Mouse (Mus musculus) hindbrain, embryonic 15.5 days (tissue): Measurements from ENCODE around the gene Doc2a. TPM values are rescaled to one million over a fixed set of nuclear protein-coding genes. Genes with fewer than 3 reads are reported as not detected.

Source experiments
- ATAC-seq: fragments of 200-750 bp; cut with Nextera tagmentation; 2 replicates; pipeline ENCODE4 v1.8.0; 2017; ENCODE audit warnings: low read depth, moderate number of reproducible peaks, moderate TSS enrichment; ENCODE audit not compliant: low FRiP score
- H3K27ac ChIP-seq: fragments of 300-500 bp; sonication (generic); replicated peaks from 2 replicates; pipeline ENCODE4 v1.5.1; 2015; ENCODE audit warnings: mild to moderate bottlenecking, inconsistent platforms
- H3K27me3 ChIP-seq: fragments of 300-500 bp; sonication (generic); 2 replicates; pipeline ENCODE4 v1.6.1; 2015; ENCODE audit warnings: control low read depth, inconsistent platforms
- H3K36me3 ChIP-seq: fragments of 300-500 bp; sonication (generic); 2 replicates; pipeline ENCODE4 v1.6.1; 2015; ENCODE audit warnings: control low read depth, inconsistent platforms
- H3K4me1 ChIP-seq: fragments of 300-500 bp; sonication (generic); replicated peaks from 2 replicates; pipeline ENCODE4 v1.6.1; 2015; ENCODE audit warnings: control low read depth, inconsistent platforms
- H3K4me2 ChIP-seq: fragments of 300-500 bp; sonication (generic); 2 replicates; pipeline ENCODE4 v1.6.1; 2015; ENCODE audit warnings: moderate library complexity, mild to moderate bottlenecking, inconsistent platforms
- H3K4me3 ChIP-seq: fragments of 300-500 bp; sonication (generic); 2 replicates; pipeline ENCODE4 v1.5.1; 2015; ENCODE audit warnings: mild to moderate bottlenecking, inconsistent platforms
- H3K9ac ChIP-seq: fragments of 300-500 bp; sonication (generic); 2 replicates; pipeline ENCODE4 v1.6.1; 2015; ENCODE audit warnings: inconsistent platforms
- H3K9me3 ChIP-seq: fragments of 300-500 bp; sonication (generic); 2 replicates; pipeline ENCODE4 v1.6.1; 2016; ENCODE audit warnings: control low read depth, inconsistent platforms
- WGBS: fragments of 180-500 bp; shearing (Covaris S2); methylation state at CpG from one replicate; pipeline ENCODE4 v1.1.7; 2015; 5-methylcytosine and 5-hydroxymethylcytosine counted together
- polyA plus RNA-seq: library from polyadenylated mRNA; unstranded; fragments of >200 nt; fragmentation: Nextera tagmentation; extraction: Ambion mirVana; gene quantifications from 2 replicates; pipeline ENCODE4 v1.2.1, GENCODE M21; 2015

The Doc2a gene
- polyA plus RNA-seq, 1 experiment from 2014 or later, result 28.8 TPM

DNA sequence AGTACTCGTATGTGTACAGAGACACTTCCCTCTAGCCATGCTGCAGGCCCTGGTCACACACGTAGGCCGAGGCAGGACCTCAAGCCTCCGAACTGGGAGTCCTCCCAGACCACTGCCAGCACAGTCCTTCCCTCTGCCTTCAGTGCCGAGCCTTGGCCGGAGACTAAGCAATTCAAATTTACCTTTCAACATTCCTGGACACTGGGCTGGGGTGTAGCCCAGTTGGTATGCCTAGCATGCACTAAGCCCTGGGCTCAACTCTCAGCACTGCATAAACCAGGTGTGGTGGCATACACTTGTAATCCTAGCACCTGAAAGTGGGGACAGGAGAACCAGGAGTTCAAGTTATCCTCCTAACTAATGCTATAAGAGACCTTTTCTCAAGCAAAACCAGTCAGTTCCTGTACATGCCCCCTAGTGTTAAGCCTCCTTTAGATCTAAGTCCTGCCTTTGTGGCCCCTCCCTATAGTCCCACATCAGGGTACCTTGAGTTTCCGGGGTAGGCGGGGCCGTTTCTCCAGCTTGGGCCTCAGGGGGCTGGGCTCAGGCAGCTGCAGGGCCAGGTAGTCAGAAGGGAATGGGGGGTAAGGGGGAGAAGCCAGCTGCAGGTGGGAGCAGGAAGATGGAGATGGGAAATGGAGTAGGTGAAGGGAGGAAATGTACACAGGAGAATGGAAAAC lies 9.7 kb downstream of the Doc2a start:
- Histone ChIP-seq H3K9ac (no peak overlapping the region), H3K27ac (no peak overlapping the region), H3K36me3 (peaks cover 41% of the 10 kb centered on the region), H3K4me2 (no peak overlapping the region), H3K4me1 (peaks cover 10% of the 10 kb centered on the region), H3K9me3 (no peaks in the 10 kb centered on the region), H3K4me3 (no peak overlapping the region), H3K27me3 (no peaks in the 10 kb centered on the region)
- ATAC-seq, result no peak
- 80% methylated on average over 9 of the region's 9 CpGs for WGBS

GRCm38 (mm10) chr7:126860987-126861386 lies 13.8 kb downstream of the Doc2a start:
- peaks cover 29% of the 10 kb centered on the region for H3K36me3 ChIP-seq
- WGBS, result 70% methylated on average over 5 of the region's 5 CpGs
- H3K27me3 ChIP-seq, result no peaks in the 10 kb centered on the region
- H3K9ac ChIP-seq, result peak overlapping the region; percentile 58
- no peaks in the 10 kb centered on the region for H3K9me3 ChIP-seq
- H3K27ac ChIP-seq, result 0 out of 2 replicates have a peak overlapping the region, but pooled peaks have one; percentile 91
- peaks cover 30% of the 10 kb centered on the region for H3K4me1 ChIP-seq
- peak overlapping the region; percentile 81 for H3K4me3 ChIP-seq
- ATAC-seq, result no peak
- peak overlapping the region; percentile 86 for H3K4me2 ChIP-seq

DNA sequence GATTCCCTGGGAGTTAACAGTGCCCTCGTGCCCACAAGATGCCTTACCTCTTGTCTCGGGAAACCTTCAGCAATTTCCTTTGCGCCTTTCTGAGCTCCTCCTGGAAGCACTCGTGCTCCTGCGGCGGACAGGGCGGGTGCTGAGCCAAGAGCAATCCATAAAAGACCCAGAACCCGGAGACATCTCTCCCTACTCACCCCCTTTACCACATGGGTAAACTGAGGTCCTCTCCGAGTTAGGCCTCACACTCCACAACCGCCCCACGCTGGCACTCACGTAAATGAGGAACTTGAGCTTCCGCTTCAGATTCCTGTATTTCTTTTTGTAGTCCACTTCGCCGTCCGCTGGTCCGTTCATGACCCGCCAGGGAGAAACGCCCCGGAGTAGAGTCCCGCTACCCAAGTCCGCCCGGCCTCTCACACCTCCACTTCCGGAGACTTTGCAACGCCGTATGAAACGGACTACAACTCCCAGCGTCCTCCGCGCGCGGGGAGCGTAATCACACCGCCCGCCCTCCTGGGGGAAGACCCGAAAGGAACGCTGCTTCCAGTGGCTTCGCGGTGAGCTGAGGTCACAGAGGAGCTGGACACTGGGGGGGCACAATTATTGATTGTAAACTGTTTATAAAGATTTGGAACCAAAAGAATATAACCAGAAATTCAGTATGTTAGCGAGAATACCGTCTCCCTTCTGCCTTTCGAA lies 14.4 kb downstream of the Doc2a start, which contains the start of gene Hirip3:
TSS of gene Hirip3 (plus strand) at position 544 of the 702 bp plus-strand sequence.
- H3K27ac ChIP-seq, result peak within 1 kb of the TSS; percentile 91
- no peaks in the 10 kb centered on the region for H3K27me3 ChIP-seq
- peak within 1 kb of the TSS; percentile 58 for H3K9ac ChIP-seq
- no peaks in the 10 kb centered on the region for H3K9me3 ChIP-seq
- peaks cover 30% of the 10 kb centered on the region for H3K4me1 ChIP-seq
- peak; percentile 86 for ATAC-seq
- peak within 1 kb of the TSS; percentile 86 for H3K4me2 ChIP-seq
- peaks cover 34% of the 10 kb centered on the region for H3K36me3 ChIP-seq
- 3% methylated on average over 42 of the region's 42 CpGs for WGBS
- peak within 1 kb of the TSS; percentile 81 for H3K4me3 ChIP-seq

DNA sequence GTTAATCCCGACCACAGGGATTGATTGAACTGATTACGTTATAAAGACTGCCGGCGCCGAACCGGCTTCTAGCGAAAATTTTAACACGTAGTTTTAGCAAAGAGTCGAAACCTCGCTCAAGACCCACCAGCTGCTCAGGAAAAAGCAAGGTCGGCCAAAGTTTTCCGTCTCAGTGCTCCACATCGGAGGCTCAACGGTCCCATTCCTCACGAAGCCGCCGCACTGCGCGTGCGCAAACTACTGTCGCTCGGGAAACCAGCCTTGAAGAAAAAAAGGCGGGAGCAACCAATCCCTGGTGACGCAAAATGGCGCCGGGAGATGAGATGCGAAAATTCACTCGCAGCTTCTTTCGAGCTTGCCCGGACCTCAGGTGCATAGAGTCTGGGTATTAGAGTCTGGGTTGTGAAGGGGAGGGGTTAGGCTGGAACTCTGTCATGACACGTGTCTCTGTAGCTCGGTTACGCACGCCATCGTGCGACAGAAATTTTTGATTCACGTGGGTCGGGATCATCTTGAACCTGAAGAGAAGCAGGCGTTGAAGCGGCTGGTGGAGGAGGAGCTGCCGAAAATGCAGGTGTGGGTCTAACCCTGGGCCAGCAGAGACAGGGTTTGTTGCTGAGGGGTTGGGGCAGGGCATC lies 15.1 kb downstream of the Doc2a start, which contains the start of gene Ino80e:
TSS of gene Ino80e (minus strand) at position 231 of the 638 bp plus-strand sequence.
- ATAC-seq, result peak; percentile 74
- H3K27ac ChIP-seq, result peak within 1 kb of the TSS; percentile 91
- peak within 1 kb of the TSS; percentile 81 for H3K4me3 ChIP-seq
- H3K4me2 ChIP-seq, result peak within 1 kb of the TSS; percentile 86
- no peaks in the 10 kb centered on the region for H3K9me3 ChIP-seq
- H3K36me3 ChIP-seq, result peaks cover 38% of the 10 kb centered on the region
- under 1% methylated on average over 41 of the region's 41 CpGs for WGBS
- H3K27me3 ChIP-seq, result no peaks in the 10 kb centered on the region
- H3K9ac ChIP-seq, result peak within 1 kb of the TSS; percentile 58
- peaks cover 30% of the 10 kb centered on the region for H3K4me1 ChIP-seq

- Histone ChIP-seq H3K4me2 (peak overlapping the region; percentile 86), H3K36me3 (peaks cover 44% of the 10 kb centered on the region), H3K4me1 (peaks cover 30% of the 10 kb centered on the region), H3K9ac (no peak overlapping the region), H3K4me3 (peak overlapping the region; percentile 81; the same call in 1 of the 2 replicates), H3K27me3 (no peaks in the 10 kb centered on the region), H3K9me3 (no peaks in the 10 kb centered on the region), H3K27ac (no peak overlapping the region)
- WGBS, result 54% methylated on average over 6 of the region's 6 CpGs
- no peak for ATAC-seq
These were observed 16.6 kb downstream of the Doc2a start for GRCm38 (mm10) chr7:126863791-126864190.

- H3K27me3 ChIP-seq, result no peaks in the 10 kb centered on the region
- 100% methylated on average over 2 of the region's 2 CpGs for WGBS
- no peaks in the 10 kb centered on the region for H3K9me3 ChIP-seq
- H3K4me1 ChIP-seq, result peaks cover 20% of the 10 kb centered on the region
- no peak overlapping the region for H3K4me3 ChIP-seq
- H3K27ac ChIP-seq, result no peak overlapping the region
- H3K9ac ChIP-seq, result no peak overlapping the region
- no peak for ATAC-seq
- H3K36me3 ChIP-seq, result peaks cover 79% of the 10 kb centered on the region
- no peak overlapping the region for H3K4me2 ChIP-seq
These were observed 20.3 kb downstream of the Doc2a start for GRCm38 (mm10) chr7:126867534-126867933.

GRCm38 (mm10) chr7:126868003-126868402 lies 20.8 kb downstream of the Doc2a start:
- ATAC-seq, result no peak
- H3K9me3 ChIP-seq, result no peaks in the 10 kb centered on the region
- no peak overlapping the region for H3K27ac ChIP-seq
- no peak overlapping the region for H3K4me3 ChIP-seq
- no peak overlapping the region for H3K4me2 ChIP-seq
- no peak overlapping the region for H3K9ac ChIP-seq
- H3K36me3 ChIP-seq, result peaks cover 84% of the 10 kb centered on the region
- WGBS, result 91% methylated on average over 12 of the region's 12 CpGs
- H3K27me3 ChIP-seq, result no peaks in the 10 kb centered on the region
- peaks cover 15% of the 10 kb centered on the region for H3K4me1 ChIP-seq

DNA sequence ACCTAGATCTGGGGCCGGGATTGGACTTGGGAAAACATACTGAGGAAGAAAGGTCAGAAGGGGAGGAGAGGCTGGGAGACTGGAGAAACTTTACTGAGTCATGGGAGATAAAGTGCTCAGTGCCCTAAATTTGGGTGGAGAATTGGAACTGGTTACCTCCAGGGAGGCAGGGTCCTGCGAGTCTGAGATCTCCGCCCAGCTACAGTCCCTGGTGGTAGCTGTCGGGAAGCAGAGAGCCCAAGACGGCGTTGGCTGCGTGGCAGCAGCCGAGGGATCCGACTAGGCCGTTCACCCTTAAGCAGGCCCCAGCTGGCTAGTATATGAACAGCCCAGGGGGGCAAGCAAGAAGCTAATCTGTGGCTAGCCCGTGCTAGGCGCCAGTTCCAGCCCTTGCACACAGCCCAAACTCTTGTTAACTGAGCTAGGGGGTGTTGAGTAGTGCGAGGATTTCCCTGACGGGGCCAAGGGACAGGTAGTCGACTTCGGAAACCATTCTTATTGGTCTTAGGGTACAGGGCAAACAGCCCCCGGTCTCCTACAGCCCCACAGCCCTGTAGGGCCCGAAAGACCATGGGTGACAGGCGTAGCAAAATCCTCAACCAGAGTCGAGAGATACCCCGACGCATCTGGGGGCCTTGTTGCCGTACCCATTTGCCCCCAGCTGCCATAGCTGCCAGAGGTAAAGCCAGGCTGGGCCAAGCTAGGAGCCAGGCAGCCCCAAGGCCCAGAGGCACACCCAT lies 22.7 kb downstream of the Doc2a start:
- Histone ChIP-seq H3K9me3 (no peaks in the 10 kb centered on the region), H3K9ac (no peak overlapping the region), H3K27ac (no peak overlapping the region), H3K36me3 (peaks cover 95% of the 10 kb centered on the region), H3K27me3 (no peaks in the 10 kb centered on the region), H3K4me2 (no peak overlapping the region), H3K4me3 (no peak overlapping the region), H3K4me1 (no peaks in the 10 kb centered on the region)
- WGBS, result 88% methylated on average over 23 of the region's 23 CpGs
- no peak for ATAC-seq

GRCm38 (mm10) chr7:126870520-126870891 lies 23.3 kb downstream of the Doc2a start:
- Histone ChIP-seq H3K36me3 (peaks cover 95% of the 10 kb centered on the region), H3K4me1 (no peaks in the 10 kb centered on the region), H3K4me2 (no peak overlapping the region), H3K4me3 (no peak overlapping the region), H3K9ac (no peak overlapping the region), H3K27me3 (no peaks in the 10 kb centered on the region), H3K9me3 (no peaks in the 10 kb centered on the region), H3K27ac (no peak overlapping the region)
- no peak for ATAC-seq
- 95% methylated on average over 2 of the region's 2 CpGs for WGBS

GRCm38 (mm10) chr7:126877239-126877638 lies 30.0 kb downstream of the Doc2a start:
- H3K27ac ChIP-seq, result no peak overlapping the region
- WGBS, result 97% methylated on average over 1 of the region's 1 CpGs
- H3K4me3 ChIP-seq, result no peak overlapping the region
- H3K4me1 ChIP-seq, result peaks cover 21% of the 10 kb centered on the region
- H3K36me3 ChIP-seq, result peaks cover 80% of the 10 kb centered on the region
- H3K27me3 ChIP-seq, result no peaks in the 10 kb centered on the region
- H3K4me2 ChIP-seq, result no peak overlapping the region
- no peak overlapping the region for H3K9ac ChIP-seq
- ATAC-seq, result no peak
- no peaks in the 10 kb centered on the region for H3K9me3 ChIP-seq

- Histone ChIP-seq H3K36me3 (peaks cover 42% of the 10 kb centered on the region), H3K27me3 (no peaks in the 10 kb centered on the region), H3K9ac (no peak overlapping the region), H3K9me3 (no peaks in the 10 kb centered on the region), H3K4me2 (peak overlapping the region; percentile 96), H3K4me3 (no peak overlapping the region), H3K27ac (0 out of 2 replicates have a peak overlapping the region, but pooled peaks have one; percentile 17), H3K4me1 (peaks cover 42% of the 10 kb centered on the region)
- ATAC-seq, result no peak
- 82% methylated on average over 6 of the region's 6 CpGs for WGBS
These were observed 33.8 kb downstream of the Doc2a start for GRCm38 (mm10) chr7:126881040-126881439.
